In the genomic region with DNA sequence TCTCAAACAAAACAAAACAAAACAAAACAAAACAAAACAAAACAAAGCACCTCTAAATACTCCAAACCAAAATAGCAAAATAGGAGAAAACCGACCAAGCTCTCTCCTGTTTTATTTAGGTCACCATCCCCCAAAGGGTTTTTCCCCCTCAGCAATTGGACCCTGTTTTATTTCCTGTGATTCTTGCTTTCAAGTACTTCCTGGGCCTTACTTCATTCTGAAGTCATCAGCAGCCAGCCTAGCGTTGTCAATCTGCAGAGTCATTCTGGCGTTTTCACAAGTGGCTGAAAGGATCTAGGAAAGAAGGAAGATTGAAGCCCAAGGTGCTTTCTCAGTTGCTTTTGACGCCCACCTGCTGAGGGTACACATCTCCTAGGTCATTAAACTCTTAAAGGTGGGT, we compare ENCODE assay signal across 12 mouse cellular contexts. TPM values are rescaled to one million over a fixed set of nuclear protein-coding genes. Genes with fewer than 3 reads are reported as not detected.
"Had no signal": no experiment of that assay in that cellular context is flagged by ENCODE, and none has a peak within 500 bp of the region (broad histone marks: within the 10 kb centered on the region; RNA-seq: fewer than 3 reads in every experiment).

No protein-coding gene starts in this region.

- H3K4me2 ChIP-seq: limb, embryonic 12.5 days; liver, embryonic 13.5 days; midbrain, embryonic 12.5 days; neural tube, embryonic 15.5 days had no signal

- H3K27ac ChIP-seq: kidney, postnatal 0 days; layer of hippocampus, adult 2 months; limb, embryonic 12.5 days; liver, embryonic 13.5 days; midbrain, embryonic 12.5 days; neural tube, embryonic 15.5 days; stomach, postnatal 0 days had no signal

- H3K4me1 ChIP-seq: liver, embryonic 13.5 days; midbrain, embryonic 12.5 days; neural tube, embryonic 15.5 days had no signal

- H3K9me3 ChIP-seq: limb, embryonic 12.5 days; liver, embryonic 13.5 days; midbrain, embryonic 12.5 days; neural tube, embryonic 15.5 days had no signal

- H3K27me3 ChIP-seq: liver, embryonic 13.5 days; midbrain, embryonic 12.5 days; neural tube, embryonic 15.5 days had no signal

- ATAC-seq: liver, postnatal 0 days had no signal

- DNase-seq: kidney, postnatal 4 days; liver; liver, embryonic 13.5 days; liver, postnatal 0 days had no signal

- H3K36me3 ChIP-seq: limb, embryonic 12.5 days; liver, embryonic 13.5 days; midbrain, embryonic 12.5 days; neural tube, embryonic 15.5 days had no signal

- H3K9ac ChIP-seq: limb, embryonic 12.5 days; liver, embryonic 13.5 days; liver, postnatal 0 days; midbrain, embryonic 12.5 days; neural tube, embryonic 15.5 days had no signal

- H3K4me3 ChIP-seq: layer of hippocampus, adult 2 months; limb, embryonic 12.5 days; liver, embryonic 13.5 days; midbrain, embryonic 12.5 days; neural tube, embryonic 15.5 days had no signal

RNA-seq across cellular contexts. Expression of a gene that starts 1.7 kb away (rescaled TPM):
- polyA plus RNA-seq: kidney, postnatal 0 days; liver, embryonic 13.5 days; liver, postnatal 0 days; lung, embryonic 16.5 days; midbrain, embryonic 12.5 days; neural tube, embryonic 11.5 days; neural tube, embryonic 15.5 days; stomach, postnatal 0 days had no signal

RNA-seq across cellular contexts. Expression of a gene that starts 39.4 kb away (rescaled TPM):
- polyA plus RNA-seq: limb, embryonic 12.5 days; liver, embryonic 13.5 days; lung, embryonic 16.5 days; midbrain, embryonic 12.5 days had no signal

RNA-seq across cellular contexts. Expression of a gene that starts 54.4 kb away (rescaled TPM):
- polyA plus RNA-seq: kidney, postnatal 0 days; limb, embryonic 12.5 days; liver, embryonic 13.5 days; liver, postnatal 0 days; lung, embryonic 16.5 days; stomach, postnatal 0 days had no signal
